Mouse (Mus musculus) testis, adult 10 weeks (tissue): ENCODE measurements around the gene Rap1gds1. TPM values are rescaled to one million over a fixed set of nuclear protein-coding genes. Genes with fewer than 3 reads are reported as not detected.

Experiments used
- polyA plus RNA-seq: library from polyadenylated mRNA; stranded (reverse); fragments of 350-450 nt; fragmentation: Illumina TruSeq; extraction: RNeasy Lipid Tissue Mini Kit (QIAGEN cat#74804); gene quantifications from one replicate; pipeline ENCODE4 v1.2.3, GENCODE M21; 2014; ENCODE audit warnings: low read depth, low replicate concordance

The Rap1gds1 gene
- polyA plus RNA-seq, result 8.5 TPM

DNA sequence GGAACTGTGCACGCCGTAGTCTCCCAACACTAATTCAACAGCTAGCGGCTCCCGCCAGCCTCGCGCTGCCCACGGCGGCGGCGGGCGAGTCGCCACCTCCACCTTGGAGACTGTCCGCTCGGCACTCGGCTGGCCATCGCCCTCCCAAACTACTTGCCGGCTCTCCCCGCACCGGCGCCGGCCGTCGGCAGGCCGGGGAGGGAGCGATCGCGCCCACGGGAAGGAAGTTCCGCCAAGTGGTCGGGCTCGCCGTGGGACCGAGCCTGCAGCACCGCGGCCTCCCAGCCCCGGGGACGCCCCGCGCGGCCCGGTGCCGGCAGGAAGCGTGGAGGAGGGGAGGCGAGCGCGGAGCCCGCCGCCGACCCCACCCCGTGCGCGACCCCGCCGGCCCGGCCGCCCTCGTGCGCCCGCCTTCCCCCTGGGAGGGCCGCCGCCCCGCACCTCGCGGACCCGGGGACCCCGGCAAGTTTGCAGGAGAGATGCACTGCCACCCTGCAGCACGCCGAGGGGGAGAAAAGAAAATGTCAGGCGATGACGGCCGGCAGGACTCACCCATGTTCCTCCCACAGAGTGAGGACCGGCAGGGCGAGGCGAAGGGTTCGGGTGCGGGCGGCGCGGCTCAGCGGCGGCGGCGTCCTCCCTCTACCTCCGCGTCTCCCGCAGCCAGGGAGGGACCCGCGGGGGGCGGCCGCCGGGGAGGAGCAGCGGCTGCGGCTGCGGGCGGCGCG, at the start of gene Rap1gds1:
Rap1gds1 (minus strand) TSS at position 718 of the 728 bp plus-strand sequence.

Other genes starting within 250 kb of the Rap1gds1 start
- gene Stpg2, start 130.5 kb upstream of the Rap1gds1 start, polyA plus RNA-seq, result 40.4 TPM